In genomic region chr4:116088510-116089249, GRCm38 (mm10) we compare ENCODE assay signal across 17 mouse cellular contexts. TPM values are rescaled to one million over a fixed set of nuclear protein-coding genes. Genes with fewer than 3 reads are reported as not detected.
DNase-seq lines count a peak whose midpoint lies in the region; ATAC-seq and TF ChIP-seq lines count a peak whose summit lies in the region.
"Had no signal": no experiment of that assay in that cellular context is flagged by ENCODE, and none has a peak within 500 bp of the region (broad histone marks: within the 10 kb centered on the region; RNA-seq: fewer than 3 reads in every experiment).

No protein-coding gene starts in this region.

- WGBS in hindbrain, postnatal 0 days: 76% methylated on average over 23 of the region's 23 CpGs
- WGBS in hindbrain, embryonic 14.5 days: 89% methylated on average over 23 of the region's 23 CpGs

- H3K4me2 ChIP-seq in hindbrain, postnatal 0 days (ENCODE audit: low read depth, low read length): no peak overlapping the region
- H3K4me2 ChIP-seq in hindbrain, embryonic 14.5 days (replicated peaks): no peak overlapping the region
- H3K4me2 ChIP-seq: embryonic facial prominence, embryonic 12.5 days; heart, embryonic 15.5 days; intestine, embryonic 15.5 days; kidney, embryonic 15.5 days had no signal

- H3K4me1 ChIP-seq in hindbrain, postnatal 0 days (ENCODE audit: insufficient read depth, low read length): no peaks in the 10 kb centered on the region
- no peaks in the 10 kb centered on the region for H3K4me1 ChIP-seq in hindbrain, embryonic 14.5 days (replicated peaks; ENCODE audit: control insufficient read depth, insufficient read depth, low read length)
- peaks cover 20% of the 10 kb centered on the region for H3K4me1 ChIP-seq in E14TG2a.4 (replicated peaks; ENCODE audit: low read depth, low read length)
- H3K4me1 ChIP-seq: embryonic facial prominence, embryonic 12.5 days; heart, embryonic 15.5 days; intestine, embryonic 15.5 days; kidney, embryonic 15.5 days; megakaryocyte, embryonic 14.5 days had no signal

- H3K27ac ChIP-seq in hindbrain, postnatal 0 days: no peak overlapping the region
- no peak overlapping the region for H3K27ac ChIP-seq in hindbrain, embryonic 14.5 days
- H3K27ac ChIP-seq: embryonic facial prominence, embryonic 12.5 days; heart, embryonic 15.5 days; intestine, embryonic 15.5 days; kidney, embryonic 15.5 days had no signal

- no peaks in the 10 kb centered on the region for H3K27me3 ChIP-seq in hindbrain, postnatal 0 days (ENCODE audit: insufficient read depth, low read length)
- no peaks in the 10 kb centered on the region for H3K27me3 ChIP-seq in hindbrain, embryonic 14.5 days (ENCODE audit: control insufficient read depth, insufficient read depth, low read length)
- no peaks in the 10 kb centered on the region for H3K27me3 ChIP-seq in E14TG2a.4 (ENCODE audit: insufficient read depth, low read length)
- H3K27me3 ChIP-seq: embryonic facial prominence, embryonic 12.5 days; heart, embryonic 15.5 days; intestine, embryonic 15.5 days; kidney, embryonic 15.5 days; megakaryocyte, embryonic 14.5 days had no signal

- no peaks in the 10 kb centered on the region for H3K9me3 ChIP-seq in hindbrain, postnatal 0 days (ENCODE audit: low read length)
- no peaks in the 10 kb centered on the region for H3K9me3 ChIP-seq in hindbrain, embryonic 14.5 days (ENCODE audit: control insufficient read depth, low read length)
- no peaks in the 10 kb centered on the region for H3K9me3 ChIP-seq in E14TG2a.4 (ENCODE audit: low read length)
- H3K9me3 ChIP-seq: embryonic facial prominence, embryonic 12.5 days; heart, embryonic 15.5 days; intestine, embryonic 15.5 days; kidney, embryonic 15.5 days; megakaryocyte, embryonic 14.5 days had no signal

- peak; percentile 79 for ATAC-seq in hindbrain, postnatal 0 days
- no peak for ATAC-seq in hindbrain, embryonic 14.5 days (ENCODE audit: low FRiP score)
- ATAC-seq: intestine, embryonic 15.5 days; lung, postnatal 0 days had no signal

- H3K4me3 ChIP-seq in hindbrain, postnatal 0 days (ENCODE audit: low read length): no peak overlapping the region
- H3K4me3 ChIP-seq in hindbrain, embryonic 14.5 days (replicated peaks; ENCODE audit: low read length): no peak overlapping the region
- peak overlapping the region; percentile 51 for H3K4me3 ChIP-seq in E14TG2a.4 (replicated peaks; ENCODE audit: low read length)
- H3K4me3 ChIP-seq: embryonic facial prominence, embryonic 12.5 days; heart, embryonic 15.5 days; intestine, embryonic 15.5 days; kidney, embryonic 15.5 days; megakaryocyte, embryonic 14.5 days had no signal

- peak; percentile 36 to 56 for DNase-seq in cerebellum, postnatal 14 days
- no peak for DNase-seq in cerebellum, adult 9-10 months
- DNase-seq in hindbrain, postnatal 0 days (ENCODE audit: low spot score): peak; percentile 38
- DNase-seq in hindbrain, embryonic 14.5 days (ENCODE audit: low spot score): no peak
- DNase-seq in gastrocnemius, postnatal 25 days: peak; percentile 15
- DNase-seq in yolk sac, embryonic 10.5 days (ENCODE audit: low spot score): no peak
- no peak for DNase-seq in testis, postnatal 14 days (ENCODE audit: low spot score)
- DNase-seq: adrenal gland, adult 8-10 months; cerebellum, adult 8-10 months; retina, postnatal 1 day had no signal

- TF ChIP-seq CTCF in hindbrain, postnatal 0 days (IDR thresholded peaks at IDR 0.05; ENCODE audit: low read depth): no peak
- TF ChIP-seq CTCF in E14TG2a.4 (conservative IDR thresholded peaks at IDR 0.05; ENCODE audit: low read length): no peak

- no peak overlapping the region for H3K9ac ChIP-seq in hindbrain, postnatal 0 days (replicated peaks; ENCODE audit: low read length)
- no peak overlapping the region for H3K9ac ChIP-seq in hindbrain, embryonic 14.5 days
- H3K9ac ChIP-seq: embryonic facial prominence, embryonic 12.5 days; heart, embryonic 15.5 days; intestine, embryonic 15.5 days; kidney, embryonic 15.5 days had no signal

- H3K36me3 ChIP-seq in hindbrain, postnatal 0 days (ENCODE audit: insufficient read depth, low read length): peaks cover 47% of the 10 kb centered on the region
- H3K36me3 ChIP-seq in hindbrain, embryonic 14.5 days (replicated peaks; ENCODE audit: control insufficient read depth, insufficient read depth): peaks cover 96% of the 10 kb centered on the region
- H3K36me3 ChIP-seq in E14TG2a.4 (ENCODE audit: insufficient read depth, low read length): peaks cover 64% of the 10 kb centered on the region

RNA-seq across cellular contexts. Expression of gene Lrrc41, which starts 13.6 kb away (rescaled TPM):
- total RNA-seq in hindbrain, postnatal 0 days (2014; rRNA removed): 129 and 133 TPM in 2 replicates
- 60.2 and 61.9 TPM in 2 replicates for polyA plus RNA-seq in hindbrain, postnatal 0 days (2015; fragmentation: Nextera tagmentation; extraction: Ambion mirVana)
- 75.9 and 79.7 TPM in 2 replicates for polyA plus RNA-seq in hindbrain, embryonic 14.5 days (2014; fragmentation: Nextera tagmentation; extraction: Ambion mirVana)
- total RNA-seq in gastrocnemius, postnatal 25 days (2021): 10 to 100 TPM; 17.8 to 20.3 TPM

RNA-seq across cellular contexts. Expression of gene Uqcrh, which starts 13.8 kb away (rescaled TPM):
- 186 and 220 TPM in 2 replicates for total RNA-seq in hindbrain, postnatal 0 days (2014; rRNA removed)
- 559 and 586 TPM in 2 replicates for polyA plus RNA-seq in hindbrain, postnatal 0 days (2015; fragmentation: Nextera tagmentation; extraction: Ambion mirVana)
- polyA plus RNA-seq in hindbrain, embryonic 14.5 days (2014; fragmentation: Nextera tagmentation; extraction: Ambion mirVana): 438 and 513 TPM in 2 replicates
- 1,000 to 10,000 TPM in 1 of 2 experiments, 100 to 1,000 TPM in 1; 981 to 1,020 TPM for total RNA-seq in gastrocnemius, postnatal 25 days (2021)

RNA-seq across cellular contexts. Expression of gene Rad54l, which starts 34.8 kb away (rescaled TPM):
- total RNA-seq in hindbrain, postnatal 0 days (2014; rRNA removed): 3.8 and 5.3 TPM in 2 replicates
- polyA plus RNA-seq in hindbrain, postnatal 0 days (2015; fragmentation: Nextera tagmentation; extraction: Ambion mirVana): 5.4 and 6.1 TPM in 2 replicates
- polyA plus RNA-seq in hindbrain, embryonic 14.5 days (2014; fragmentation: Nextera tagmentation; extraction: Ambion mirVana): 7.0 and 7.2 TPM in 2 replicates
- under 1 TPM; 0.36 to 0.91 TPM for total RNA-seq in gastrocnemius, postnatal 25 days (2021)

RNA-seq across cellular contexts. Expression of gene Pomgnt1, which starts 35.0 kb away (rescaled TPM):
- total RNA-seq in hindbrain, postnatal 0 days (2014; rRNA removed): 85.9 and 88.7 TPM in 2 replicates
- polyA plus RNA-seq in hindbrain, postnatal 0 days (2015; fragmentation: Nextera tagmentation; extraction: Ambion mirVana): 59.4 and 63.3 TPM in 2 replicates
- 72.1 and 73.8 TPM in 2 replicates for polyA plus RNA-seq in hindbrain, embryonic 14.5 days (2014; fragmentation: Nextera tagmentation; extraction: Ambion mirVana)
- total RNA-seq in gastrocnemius, postnatal 25 days (2021): 10 to 100 TPM; 48.1 to 48.2 TPM

RNA-seq across cellular contexts. Expression of gene Nsun4, which starts 35.0 kb away (rescaled TPM):
- total RNA-seq in hindbrain, postnatal 0 days (2014; rRNA removed): 13.6 and 14.6 TPM in 2 replicates
- 10.4 TPM in 2 replicates for polyA plus RNA-seq in hindbrain, postnatal 0 days (2015; fragmentation: Nextera tagmentation; extraction: Ambion mirVana)
- polyA plus RNA-seq in hindbrain, embryonic 14.5 days (2014; fragmentation: Nextera tagmentation; extraction: Ambion mirVana): 10.4 and 11.5 TPM in 2 replicates
- total RNA-seq in gastrocnemius, postnatal 25 days (2021): 10 to 100 TPM; 15.3 to 16.7 TPM

Comparison
In these comparisons a context has a peak if more than half of its experiments do, and no peak if none do; other contexts are left out.
1. DNase-seq: peak in cerebellum, postnatal 14 days (2 of 2), hindbrain, postnatal 0 days (single experiment) and gastrocnemius, postnatal 25 days (single experiment); none in cerebellum, adult 9-10 months (single experiment), hindbrain, embryonic 14.5 days (single experiment), yolk sac, embryonic 10.5 days (single experiment) and testis, postnatal 14 days (single experiment).